33 mouse cellular contexts compared by ENCODE assay signal in genomic region chr17:29544064-29544463, GRCm38 (mm10). TPM values are rescaled to one million over a fixed set of nuclear protein-coding genes. Genes with fewer than 3 reads are reported as not detected.
"Had no signal": no experiment of that assay in that cellular context is flagged by ENCODE, and none has a peak within 500 bp of the region (broad histone marks: within the 10 kb centered on the region; RNA-seq: fewer than 3 reads in every experiment).

No protein-coding gene starts in this region.

- H3K36me3 ChIP-seq: kidney, embryonic 15.5 days; lung, embryonic 15.5 days; neural tube, embryonic 13.5 days had no signal

- H3K4me2 ChIP-seq: kidney, embryonic 15.5 days; lung, embryonic 15.5 days; midbrain, embryonic 11.5 days; neural tube, embryonic 13.5 days had no signal

- DNase-seq: kidney, adult 11 months; kidney, adult 8-10 months; kidney, postnatal 10 days; kidney, postnatal 4 days; layer of hippocampus, postnatal 36 days; lung, postnatal 10 days; lung, postnatal 4 days; midbrain, embryonic 14.5 days; retina, postnatal 1 day; thymus, adult 2 months; thymus, postnatal 14 days; thymus, postnatal 4 days had no signal

- H3K4me3 ChIP-seq: kidney, embryonic 15.5 days; left cerebral cortex, adult 2 months; lung, embryonic 15.5 days; myocyte; neural tube, embryonic 13.5 days had no signal

- ATAC-seq: inflammation-experienced regulatory T-cells, adult 6 months had no signal

- H3K4me1 ChIP-seq: neural tube, embryonic 13.5 days had no signal

- H3K27ac ChIP-seq: left cerebral cortex, adult 2 months; lung, embryonic 15.5 days; neural tube, embryonic 13.5 days had no signal

- H3K9me3 ChIP-seq: kidney, embryonic 15.5 days; lung, embryonic 15.5 days; neural tube, embryonic 13.5 days had no signal

- H3K9ac ChIP-seq: kidney, embryonic 15.5 days; lung, embryonic 15.5 days; neural tube, embryonic 13.5 days had no signal

- H3K27me3 ChIP-seq: kidney, embryonic 15.5 days; lung, embryonic 15.5 days; neural tube, embryonic 13.5 days had no signal

RNA-seq across cellular contexts. Expression of gene Gm17657, which starts 5.4 kb away (rescaled TPM):
- total RNA-seq: layer of hippocampus, adult 18-20 months; layer of hippocampus, postnatal 10 days; layer of hippocampus, postnatal 36 days; left cerebral cortex, adult 2 months; left cerebral cortex, postnatal 10 days; left cerebral cortex, postnatal 36 days; liver, adult 2 months; megakaryocyte progenitor cell, adult 5-6 weeks; megakaryocyte-erythroid progenitor cell, adult 5-6 weeks; monocyte, adult 5-6 weeks; neutrophil, adult 5-6 weeks had no signal
- polyA plus RNA-seq: kidney, embryonic 15.5 days; limb, embryonic 11.5 days; liver, adult 2 months; liver, embryonic 16.5 days; lung, embryonic 15.5 days; midbrain, embryonic 11.5 days; midbrain, embryonic 14.5 days; myocyte; neural tube, embryonic 13.5 days; small intestine, adult 2 months; spleen, adult 2 months; stomach, embryonic 16.5 days; thymus, adult 2 months had no signal

RNA-seq across cellular contexts. Expression of gene Tmem217, which starts 8.1 kb away (rescaled TPM):
- total RNA-seq: layer of hippocampus, adult 18-20 months; layer of hippocampus, postnatal 10 days; layer of hippocampus, postnatal 36 days; left cerebral cortex, adult 2 months; left cerebral cortex, postnatal 10 days; left cerebral cortex, postnatal 36 days; liver, adult 2 months; megakaryocyte progenitor cell, adult 5-6 weeks; megakaryocyte-erythroid progenitor cell, adult 5-6 weeks; monocyte, adult 5-6 weeks; neutrophil, adult 5-6 weeks had no signal
- polyA plus RNA-seq: liver, adult 2 months; liver, embryonic 16.5 days; myocyte; spleen, adult 2 months had no signal
